Mouse (Mus musculus) intestine, postnatal 0 days (tissue): ENCODE data around the gene Nup188. TPM values are rescaled to one million over a fixed set of nuclear protein-coding genes. Genes with fewer than 3 reads are reported as not detected.

Experiments used
- ATAC-seq: fragments of 200-750 bp; cut with Nextera tagmentation; 2 replicates; pipeline ENCODE4 v1.8.0; 2017; ENCODE audit warnings: mild to moderate bottlenecking, moderate TSS enrichment, moderate library complexity
- H3K27ac ChIP-seq: fragments of 300-500 bp; sonication (generic); 2 replicates; pipeline ENCODE4 v1.5.1; 2014; ENCODE audit warnings: mild to moderate bottlenecking, low read depth, low read length, moderate library complexity
- H3K27me3 ChIP-seq: fragments of 300-500 bp; sonication (generic); replicated peaks from 2 replicates; pipeline ENCODE4 v1.6.1; 2014; ENCODE audit warnings: low read length, mixed read lengths; ENCODE audit not compliant: control insufficient read depth, insufficient read depth
- H3K36me3 ChIP-seq: fragments of 300-500 bp; sonication (generic); 2 replicates; pipeline ENCODE4 v1.6.1; 2014; ENCODE audit warnings: mild to moderate bottlenecking, moderate library complexity; ENCODE audit not compliant: control insufficient read depth, insufficient read depth
- H3K4me1 ChIP-seq: fragments of 300-500 bp; sonication (generic); replicated peaks from 2 replicates; pipeline ENCODE4 v1.6.1; 2014; ENCODE audit warnings: antibody characterized with exemption, low read length, mixed read lengths; ENCODE audit not compliant: control insufficient read depth, insufficient read depth
- H3K4me2 ChIP-seq: fragments of 300-500 bp; sonication (generic); replicated peaks from 2 replicates; pipeline ENCODE4 v1.6.1; 2014; ENCODE audit warnings: low read depth, mild to moderate bottlenecking, moderate library complexity
- H3K4me3 ChIP-seq: fragments of 300-500 bp; sonication (generic); 2 replicates; pipeline ENCODE4 v1.5.1; 2014; ENCODE audit warnings: low read depth, low read length
- H3K9ac ChIP-seq: fragments of 300-500 bp; sonication (generic); 2 replicates; pipeline ENCODE4 v1.6.1; 2014; ENCODE audit warnings: mild to moderate bottlenecking, low read depth, low read length
- H3K9me3 ChIP-seq: fragments of 300-500 bp; sonication (generic); 2 replicates; pipeline ENCODE4 v1.6.1; 2016; ENCODE audit warnings: mixed run types; ENCODE audit not compliant: control insufficient read depth
- CTCF ChIP-seq: sonication (generic); IDR thresholded peaks from 2 replicates; pipeline ENCODE4 v1.5.1; 2016; ENCODE audit warnings: low read depth, mild to moderate bottlenecking, control low read depth, antibody characterized with exemption, moderate library complexity
- WGBS: fragments of 180-500 bp; shearing (Covaris S2); extraction: QIAGEN DNeasy Blood & Tissue Kit; methylation state at CpG from one replicate; pipeline ENCODE4 v1.1.7; 2014; 5-methylcytosine and 5-hydroxymethylcytosine counted together
- polyA plus RNA-seq: library from polyadenylated mRNA; unstranded; fragments of >200 nt; fragmentation: Nextera tagmentation; extraction: Ambion mirVana; gene quantifications from 2 replicates; pipeline ENCODE4 v1.2.1, GENCODE M21; 2015

The Nup188 gene
- polyA plus RNA-seq, 1 experiment from 2014 or later: 9.1 TPM

- no peak overlapping the region for H3K4me2 ChIP-seq
- no peak overlapping the region for H3K27ac ChIP-seq
- TF ChIP-seq CTCF: no peak
- H3K27me3 ChIP-seq: no peaks in the 10 kb centered on the region
- H3K4me3 ChIP-seq: no peak overlapping the region
- no peak for ATAC-seq
- 93% methylated on average over 16 of the region's 16 CpGs for WGBS
- H3K36me3 ChIP-seq: peaks cover 93% of the 10 kb centered on the region
- H3K9me3 ChIP-seq: no peaks in the 10 kb centered on the region
- H3K4me1 ChIP-seq: no peaks in the 10 kb centered on the region
- no peak overlapping the region for H3K9ac ChIP-seq
Observed at GRCm38 (mm10) chr2:30336174-30336915, 50.1 kb downstream of the Nup188 start.

GRCm38 (mm10) chr2:30337179-30337578 lies 51.0 kb downstream of the Nup188 start:
- H3K27me3 ChIP-seq: no peaks in the 10 kb centered on the region
- WGBS: 82% methylated on average over 12 of the region's 12 CpGs
- no peak overlapping the region for H3K4me2 ChIP-seq
- H3K4me3 ChIP-seq: no peak overlapping the region
- no peak for ATAC-seq
- H3K9me3 ChIP-seq: no peaks in the 10 kb centered on the region
- no peaks in the 10 kb centered on the region for H3K4me1 ChIP-seq
- TF ChIP-seq CTCF: no peak
- H3K9ac ChIP-seq: no peak overlapping the region
- H3K27ac ChIP-seq: no peak overlapping the region
- peaks cover 97% of the 10 kb centered on the region for H3K36me3 ChIP-seq

GRCm38 (mm10) chr2:30342061-30342460 lies 55.9 kb downstream of the Nup188 start:
- ATAC-seq: no peak
- no peak for TF ChIP-seq CTCF

GRCm38 (mm10) chr2:30342544-30342943 lies 56.3 kb downstream of the Nup188 start:
- no peak for ATAC-seq
- H3K9ac ChIP-seq: no peak overlapping the region
- 94% methylated on average over 7 of the region's 7 CpGs for WGBS
- no peaks in the 10 kb centered on the region for H3K9me3 ChIP-seq
- no peaks in the 10 kb centered on the region for H3K4me1 ChIP-seq
- no peak overlapping the region for H3K4me3 ChIP-seq
- peaks cover 94% of the 10 kb centered on the region for H3K36me3 ChIP-seq
- H3K27ac ChIP-seq: no peak overlapping the region
- no peak for TF ChIP-seq CTCF
- H3K4me2 ChIP-seq: no peak overlapping the region
- no peaks in the 10 kb centered on the region for H3K27me3 ChIP-seq

More at GRCm38 (mm10) chr2:30342061-30342460, 55.9 kb downstream of the Nup188 start:
- Histone ChIP-seq H3K4me1 (no peaks in the 10 kb centered on the region), H3K27ac (no peak overlapping the region), H3K9ac (no peak overlapping the region), H3K4me2 (no peak overlapping the region), H3K36me3 (peaks cover 97% of the 10 kb centered on the region), H3K4me3 (no peak overlapping the region), H3K9me3 (no peaks in the 10 kb centered on the region), H3K27me3 (no peaks in the 10 kb centered on the region)
- WGBS: 92% methylated on average over 3 of the region's 3 CpGs

- Histone ChIP-seq H3K9me3 (no peaks in the 10 kb centered on the region), H3K4me3 (no peak overlapping the region), H3K27me3 (no peaks in the 10 kb centered on the region), H3K27ac (no peak overlapping the region), H3K4me2 (no peak overlapping the region), H3K9ac (no peak overlapping the region), H3K36me3 (peaks cover 96% of the 10 kb centered on the region), H3K4me1 (no peaks in the 10 kb centered on the region)
- peak; percentile 32; the same call in 1 of the 2 replicates for TF ChIP-seq CTCF
- 64% methylated on average over 14 of the region's 14 CpGs for WGBS
- ATAC-seq: no peak
Observed at GRCm38 (mm10) chr2:30343601-30344137, 57.5 kb downstream of the Nup188 start.

- H3K27ac ChIP-seq: no peak overlapping the region
- no peak for TF ChIP-seq CTCF
- peaks cover 96% of the 10 kb centered on the region for H3K36me3 ChIP-seq
- H3K27me3 ChIP-seq: no peaks in the 10 kb centered on the region
- no peak overlapping the region for H3K9ac ChIP-seq
- H3K4me2 ChIP-seq: no peak overlapping the region
- no peak overlapping the region for H3K4me3 ChIP-seq
- no peaks in the 10 kb centered on the region for H3K4me1 ChIP-seq
- H3K9me3 ChIP-seq: no peaks in the 10 kb centered on the region
- no peak for ATAC-seq
- 83% methylated on average over 7 of the region's 7 CpGs for WGBS
Observed at GRCm38 (mm10) chr2:30345971-30346676, 59.9 kb downstream of the Nup188 start.
